Mouse (Mus musculus) brain, embryonic 14.5 days (tissue): ENCODE results near the gene Dgkg.

Experiments used
- CTCF ChIP-seq: fragments of 200-500 bp; IDR thresholded peaks from 2 replicates; pipeline ENCODE4 v1.5.1; 2012; ENCODE audit warnings: inconsistent platforms, mild to moderate bottlenecking, moderate library complexity, borderline replicate concordance; ENCODE audit not compliant: insufficient read depth, insufficient read length; ENCODE audit errors: extremely low read depth
- POLR2A ChIP-seq: fragments of 200-500 bp; IDR thresholded peaks from 2 replicates; pipeline ENCODE4 v1.6.1; 2012; ENCODE audit warnings: mild to moderate bottlenecking, inconsistent platforms, borderline replicate concordance; ENCODE audit not compliant: poor library complexity, insufficient read depth, insufficient read length, severe bottlenecking; ENCODE audit errors: extremely low read depth

- TF ChIP-seq CTCF: no peak
- TF ChIP-seq POLR2A: no peak
Observed at GRCm38 (mm10) chr16:22618424-22619056, 38.5 kb downstream of the Dgkg start.
